Mouse (Mus musculus) cerebellum, adult 2 months (tissue): ENCODE measurements at regions not wholly inside any gene's neighbourhood (a gene's known extent, or its start where the extent isn't known, plus 50 kb on each side); places are given as distances from the start of the nearest gene placed in this dataset.

Source experiments
- CTCF ChIP-seq: fragments of 200-500 bp; IDR thresholded peaks from 2 replicates; pipeline ENCODE4 v1.5.1; 2011; ENCODE audit warnings: low read depth, mild to moderate bottlenecking, control low read depth, low read length, moderate library complexity, borderline replicate concordance; ENCODE audit not compliant: insufficient read depth
- POLR2A ChIP-seq: fragments of 200-500 bp; IDR thresholded peaks from 2 replicates; pipeline ENCODE4 v1.6.1; 2011; ENCODE audit warnings: low read length, control low read depth, borderline replicate concordance; ENCODE audit not compliant: insufficient read depth

DNA sequence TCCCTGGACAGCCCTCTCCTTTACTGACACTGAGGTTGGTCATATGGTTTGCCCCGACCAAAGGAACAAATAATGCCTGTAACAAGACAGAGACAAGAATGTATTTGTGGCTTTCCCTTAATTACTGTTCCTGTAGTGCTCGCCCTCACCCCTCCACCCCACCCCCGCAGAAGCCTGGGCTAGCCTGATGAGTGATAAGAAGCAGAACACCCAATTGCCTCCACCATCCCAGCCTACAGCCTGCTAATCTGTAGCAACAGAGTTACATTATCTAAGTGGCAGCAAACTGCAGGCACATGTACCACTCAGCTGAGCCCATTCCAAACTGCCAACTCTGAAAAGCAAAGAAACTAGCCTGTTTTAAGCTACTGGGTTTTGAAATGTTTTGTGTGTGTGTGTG is 124.7 kb upstream of the Nhs start:
- TF ChIP-seq CTCF (no peak), POLR2A (no peak)
